Mouse (Mus musculus) frontal cortex, postnatal 25 days (tissue): ENCODE results near the gene Plcg2.

Experiments
- DNase-seq, 2 experiments: peaks; one replicate each; pipeline ENCODE4 v3.0.0; 2022; ENCODE audit warnings: low spot score in 2 of 2

Plcg2 gene

GRCm38 (mm10) chr8:117547945-117548344 is 49.9 kb downstream of the Plcg2 start:
- DNase-seq, result no peak

- DNase-seq, result no peak
Measured at GRCm38 (mm10) chr8:117548453-117548852, 50.4 kb downstream of the Plcg2 start.

- DNase-seq, result no peak
Measured at GRCm38 (mm10) chr8:117550529-117550928, 52.4 kb downstream of the Plcg2 start.

GRCm38 (mm10) chr8:117561014-117561413 is 62.9 kb downstream of the Plcg2 start:
- no peak for DNase-seq

GRCm38 (mm10) chr8:117561735-117562361 is 63.8 kb downstream of the Plcg2 start:
- no peak for DNase-seq

GRCm38 (mm10) chr8:117562445-117563014 is 64.4 kb downstream of the Plcg2 start:
- no peak for DNase-seq

GRCm38 (mm10) chr8:117569409-117569808 is 71.3 kb downstream of the Plcg2 start:
- DNase-seq, result peak; percentile 73 to 82

- no peak for DNase-seq
Measured at GRCm38 (mm10) chr8:117576291-117576785, 78.2 kb downstream of the Plcg2 start.

- DNase-seq, result no peak
Measured at GRCm38 (mm10) chr8:117577059-117577458, 79.0 kb downstream of the Plcg2 start.

GRCm38 (mm10) chr8:117577883-117578282 is 79.8 kb downstream of the Plcg2 start:
- no peak for DNase-seq

GRCm38 (mm10) chr8:117578856-117579255 is 80.8 kb downstream of the Plcg2 start:
- no peak for DNase-seq

GRCm38 (mm10) chr8:117593862-117594261 is 95.8 kb downstream of the Plcg2 start:
- no peak for DNase-seq

GRCm38 (mm10) chr8:117595001-117595400 is 96.9 kb downstream of the Plcg2 start:
- no peak for DNase-seq

- DNase-seq, result no peak
Measured at GRCm38 (mm10) chr8:117596777-117597176, 98.7 kb downstream of the Plcg2 start.

GRCm38 (mm10) chr8:117600839-117601238 is 102.7 kb downstream of the Plcg2 start:
- peak in 1 of 2 experiments; percentile 23 for DNase-seq

GRCm38 (mm10) chr8:117604101-117604500 is 106.0 kb downstream of the Plcg2 start:
- DNase-seq, result no peak

- no peak for DNase-seq
Measured at GRCm38 (mm10) chr8:117604671-117605070, 106.6 kb downstream of the Plcg2 start.

- DNase-seq, result no peak
Measured at GRCm38 (mm10) chr8:117605201-117605600, 107.1 kb downstream of the Plcg2 start.

GRCm38 (mm10) chr8:117610506-117610905 is 112.4 kb downstream of the Plcg2 start:
- DNase-seq, result no peak

GRCm38 (mm10) chr8:117612861-117613260 is 114.8 kb downstream of the Plcg2 start:
- DNase-seq, result no peak

GRCm38 (mm10) chr8:117626040-117626838 is 128.1 kb downstream of the Plcg2 start:
- DNase-seq, result peak; percentile 37 to 44

- no peak for DNase-seq
Measured at GRCm38 (mm10) chr8:117627096-117627495, 129.0 kb downstream of the Plcg2 start.

- DNase-seq, result no peak
Measured at GRCm38 (mm10) chr8:117632532-117632931, 134.4 kb downstream of the Plcg2 start.
